Mouse (Mus musculus) C2C12 (cell line): ENCODE results near the gene Rimbp2.

Source experiments
- CEBPB ChIP-seq: IDR thresholded peaks from one replicate; pipeline ENCODE4 v1.6.1; 2011; ENCODE audit warnings: low read depth, mild to moderate bottlenecking, control low read depth, moderate library complexity
- CTCF ChIP-seq: IDR thresholded peaks from one replicate; pipeline ENCODE4 v1.5.1; 2011; ENCODE audit not compliant: control insufficient read depth, insufficient read depth, insufficient read length
- USF1 ChIP-seq: IDR thresholded peaks from one replicate; pipeline ENCODE4 v1.6.1; 2011; ENCODE audit warnings: low read depth, mild to moderate bottlenecking, control low read depth, moderate library complexity

DNA sequence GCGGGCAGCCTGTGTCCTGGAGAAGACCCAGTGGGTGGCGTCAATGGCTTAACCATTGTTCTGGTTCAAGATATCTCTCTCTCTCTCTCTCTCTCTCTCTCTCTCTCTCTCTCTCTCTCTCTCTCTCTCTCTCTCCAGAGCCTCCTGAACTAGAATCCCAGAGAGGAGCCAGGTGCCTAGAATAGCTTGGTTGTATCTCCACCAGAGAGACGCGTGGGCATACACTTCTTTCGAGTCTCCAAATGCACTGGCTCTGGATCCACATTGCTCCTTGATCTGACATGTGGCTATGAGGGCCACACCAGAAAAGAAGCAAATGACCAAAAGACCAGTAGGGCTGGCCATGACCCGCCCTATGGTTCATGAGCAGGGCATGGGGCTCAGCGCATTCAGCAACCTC is 116.2 kb downstream of the Rimbp2 start:
- TF ChIP-seq CTCF = no peak
- TF ChIP-seq CEBPB = no peak
- TF ChIP-seq USF1 = no peak
